Mouse (Mus musculus) lung, embryonic 14.5 days (tissue): ENCODE data around the gene Rpl22. TPM values are rescaled to one million over a fixed set of nuclear protein-coding genes. Genes with fewer than 3 reads are reported as not detected.
A peak's percentile ranks its signal among the peaks of the same experiment; 100 is the strongest.

Source experiments
- ATAC-seq: fragments of 200-750 bp; cut with Nextera tagmentation; 2 replicates; pipeline ENCODE4 v1.8.0; 2017; ENCODE audit warnings: mild to moderate bottlenecking, moderate TSS enrichment, moderate library complexity; ENCODE audit not compliant: insufficient read depth
- DNase-seq: peaks from one replicate; pipeline ENCODE4 v3.0.0-alpha.2; 2015
- H3K27ac ChIP-seq: fragments of 300-500 bp; sonication (generic); 2 replicates; pipeline ENCODE4 v1.5.1; 2014; ENCODE audit warnings: low read depth, mild to moderate bottlenecking, moderate library complexity
- H3K27me3 ChIP-seq: fragments of 300-500 bp; sonication (generic); 2 replicates; pipeline ENCODE4 v1.6.1; 2014; ENCODE audit warnings: low read length, control low read depth; ENCODE audit not compliant: insufficient read depth
- H3K36me3 ChIP-seq: fragments of 300-500 bp; sonication (generic); 2 replicates; pipeline ENCODE4 v1.6.1; 2014; ENCODE audit warnings: control low read depth; ENCODE audit not compliant: insufficient read depth
- H3K4me1 ChIP-seq: fragments of 300-500 bp; sonication (generic); 2 replicates; pipeline ENCODE4 v1.6.1; 2014; ENCODE audit warnings: antibody characterized with exemption, control low read depth; ENCODE audit not compliant: insufficient read depth
- H3K4me2 ChIP-seq: fragments of 300-500 bp; sonication (generic); 2 replicates; pipeline ENCODE4 v1.6.1; 2014; ENCODE audit warnings: mild to moderate bottlenecking
- H3K4me3 ChIP-seq: fragments of 300-500 bp; sonication (generic); 2 replicates; pipeline ENCODE4 v1.5.1; 2014; ENCODE audit warnings: low read depth, low read length
- H3K9ac ChIP-seq: fragments of 300-500 bp; sonication (generic); 2 replicates; pipeline ENCODE4 v1.6.1; 2014
- H3K9me3 ChIP-seq: fragments of 300-500 bp; sonication (generic); 2 replicates; pipeline ENCODE4 v1.6.1; 2016; ENCODE audit warnings: low read depth, low read length, control low read depth
- CTCF ChIP-seq: IDR thresholded peaks from 2 replicates; pipeline ENCODE4 v1.5.1; 2016; ENCODE audit warnings: antibody characterized with exemption, low read depth
- WGBS: fragments of 180-500 bp; shearing (Covaris S2); extraction: QIAGEN DNeasy Blood & Tissue Kit; methylation state at CpG from one replicate; pipeline ENCODE4 v1.1.7; 2014; 5-methylcytosine and 5-hydroxymethylcytosine counted together
- polyA plus RNA-seq: library from polyadenylated mRNA; unstranded; fragments of >200 nt; fragmentation: Nextera tagmentation; extraction: Ambion mirVana; gene quantifications from 2 replicates; pipeline ENCODE4 v1.2.1, GENCODE M21; 2014

The Rpl22 gene
- polyA plus RNA-seq, 1 experiment from 2014 or later, result 428 TPM

GRCm38 (mm10) chr4:152360855-152361254, 35.3 kb downstream of the Rpl22 start:
- DNase-seq, result peak; percentile 77
- 0 out of 2 replicates have a peak, but pooled peaks have one; percentile 1 for TF ChIP-seq CTCF
- no peak overlapping the region for H3K27ac ChIP-seq
- H3K4me2 ChIP-seq, result peak overlapping the region; percentile 18
- no peaks in the 10 kb centered on the region for H3K9me3 ChIP-seq
- H3K36me3 ChIP-seq, result no peaks in the 10 kb centered on the region
- H3K9ac ChIP-seq, result no peak overlapping the region
- peaks cover 14% of the 10 kb centered on the region; the same call in 1 of the 2 replicates for H3K27me3 ChIP-seq
- 2% methylated on average over 24 of the region's 24 CpGs for WGBS
- peak; percentile 71 for ATAC-seq
- no peak overlapping the region for H3K4me3 ChIP-seq
- no peaks in the 10 kb centered on the region for H3K4me1 ChIP-seq

- Histone ChIP-seq H3K27ac (no peak overlapping the region), H3K9ac (no peak overlapping the region), H3K27me3 (peaks cover 14% of the 10 kb centered on the region; the same call in 1 of the 2 replicates), H3K9me3 (no peaks in the 10 kb centered on the region), H3K4me3 (no peak overlapping the region), H3K4me2 (no peak overlapping the region), H3K4me1 (no peaks in the 10 kb centered on the region), H3K36me3 (no peaks in the 10 kb centered on the region)
- ATAC-seq (no peak), DNase-seq (no peak)
- no peak for TF ChIP-seq CTCF
- 43% methylated on average over 9 of the region's 9 CpGs for WGBS
These were observed 36.6 kb downstream of the Rpl22 start for GRCm38 (mm10) chr4:152362180-152362579.

- ATAC-seq (no peak), DNase-seq (no peak)
- no peak overlapping the region for H3K27ac ChIP-seq
- no peak overlapping the region for H3K4me3 ChIP-seq
- WGBS, result 65% methylated on average over 7 of the region's 7 CpGs
- no peaks in the 10 kb centered on the region for H3K36me3 ChIP-seq
- no peaks in the 10 kb centered on the region for H3K4me1 ChIP-seq
- H3K9me3 ChIP-seq, result no peaks in the 10 kb centered on the region
- no peak overlapping the region for H3K4me2 ChIP-seq
- H3K9ac ChIP-seq, result no peak overlapping the region
- peaks cover 4% of the 10 kb centered on the region; the same call in 1 of the 2 replicates for H3K27me3 ChIP-seq
- no peak for TF ChIP-seq CTCF
These were observed 39.7 kb downstream of the Rpl22 start for GRCm38 (mm10) chr4:152365228-152365627.

- H3K9me3 ChIP-seq, result no peaks in the 10 kb centered on the region
- no peaks in the 10 kb centered on the region for H3K36me3 ChIP-seq
- H3K4me1 ChIP-seq, result no peaks in the 10 kb centered on the region
- 76% methylated on average over 16 of the region's 17 CpGs for WGBS
- H3K4me2 ChIP-seq, result no peak overlapping the region
- no peak overlapping the region for H3K9ac ChIP-seq
- no peaks in the 10 kb centered on the region for H3K27me3 ChIP-seq
- DNase-seq (no peak), ATAC-seq (no peak)
- H3K4me3 ChIP-seq, result no peak overlapping the region
- TF ChIP-seq CTCF, result no peak
- H3K27ac ChIP-seq, result no peak overlapping the region
These were observed 57.1 kb downstream of the Rpl22 start for GRCm38 (mm10) chr4:152382528-152383252.

Other genes starting within 250 kb of the Rpl22 start
- gene Tnfrsf25, start 209.8 kb upstream of the Rpl22 start, polyA plus RNA-seq, result 0.75 and 0.77 TPM in 2 replicates
- 11.5 and 11.6 TPM in 2 replicates for gene Espn, start 173.4 kb upstream of the Rpl22 start, polyA plus RNA-seq
- 0.18 TPM in 1 of 2 replicates, not detected in the other for gene Hes2, start 166.9 kb upstream of the Rpl22 start, polyA plus RNA-seq
- 50.3 and 55.8 TPM in 2 replicates for gene Acot7, start 147.6 kb upstream of the Rpl22 start, polyA plus RNA-seq
- 19.5 and 20.0 TPM in 2 replicates for gene Gpr153, start 51.5 kb upstream of the Rpl22 start, polyA plus RNA-seq
- gene Hes3, start 34.1 kb upstream of the Rpl22 start, polyA plus RNA-seq, result not detected in 2 replicates
- gene Icmt, start 28.5 kb upstream of the Rpl22 start, polyA plus RNA-seq, result 31.2 and 31.8 TPM in 2 replicates
- 0.36 and 0.65 TPM in 2 replicates for gene Rnf207, start 6.7 kb upstream of the Rpl22 start, polyA plus RNA-seq
- 0.03 and 0.07 TPM in 2 replicates for gene Chd5, start 12.9 kb downstream of the Rpl22 start, polyA plus RNA-seq
- gene Nphp4, start 151.0 kb downstream of the Rpl22 start, polyA plus RNA-seq, result 3.2 and 3.7 TPM in 2 replicates
- 3.6 and 4.3 TPM in 2 replicates for gene Kcnab2, start 152.1 kb downstream of the Rpl22 start, polyA plus RNA-seq